Mouse (Mus musculus) liver, embryonic 14.5 days (tissue): ENCODE measurements around the gene I830077J02Rik.

Experiments
- CTCF ChIP-seq: IDR thresholded peaks from 2 replicates; pipeline ENCODE4 v1.5.1; 2016; ENCODE audit warnings: antibody characterized with exemption, low read depth, control low read depth
- EP300 ChIP-seq: IDR thresholded peaks from 2 replicates; pipeline ENCODE4 v1.6.1; 2016; ENCODE audit warnings: antibody characterized with exemption, low read depth

- no peak for TF ChIP-seq CTCF
- TF ChIP-seq EP300, result no peak
Measured at GRCm38 (mm10) chr3:105896811-105897210, 35.7 kb downstream of the I830077J02Rik start.
